Mouse (Mus musculus): ENCODE data around the gene 4931422A03Rik. TPM values are rescaled to one million over a fixed set of nuclear protein-coding genes. Genes with fewer than 3 reads are reported as not detected.

The 4931422A03Rik gene
- polyA plus RNA-seq, 1 experiment = not detected

DNA sequence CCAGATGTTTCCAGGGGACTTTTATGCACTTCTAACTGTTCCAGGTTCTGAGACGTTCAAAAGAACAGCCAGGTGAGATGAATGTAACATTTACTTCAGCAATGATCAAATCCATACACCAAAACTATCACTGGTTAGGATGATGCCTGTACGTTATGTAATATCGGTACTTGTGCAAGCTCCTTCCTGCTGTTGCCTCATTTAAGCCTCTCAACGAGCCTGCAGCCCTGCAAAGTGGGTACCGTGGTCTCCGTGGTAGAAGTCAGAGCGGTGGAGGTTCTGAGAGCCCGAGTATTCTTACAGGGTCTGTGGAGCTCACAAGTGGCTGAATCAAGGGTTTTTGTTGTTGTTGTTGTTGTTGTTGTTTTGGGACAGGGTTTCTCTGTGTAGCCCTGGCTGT, 81.3 kb downstream of the 4931422A03Rik start:
- H3K36me3 ChIP-seq (ENCODE audit: control insufficient read depth, insufficient read depth, low read length) = no peaks in the 10 kb centered on the region
- no peaks in the 10 kb centered on the region for H3K27me3 ChIP-seq (ENCODE audit: control insufficient read depth, insufficient read depth, low read length)
- 71% methylated on average over 8 of the region's 8 CpGs for WGBS
- H3K4me3 ChIP-seq (ENCODE audit: low read depth, low read length) = no peak overlapping the region
- TF ChIP-seq CTCF (IDR thresholded peaks at IDR 0.05; ENCODE audit: extremely low read depth, insufficient read length, insufficient replicate concordance, low read depth, low read length) (no peak), POLR2A (IDR thresholded peaks at IDR 0.05; ENCODE audit: low read depth, low read length) (no peak)
- H3K4me1 ChIP-seq (ENCODE audit: control insufficient read depth, insufficient read depth, insufficient read length, low read length) = no peaks in the 10 kb centered on the region; the same call in 1 of the 2 replicates
- H3K27ac ChIP-seq (ENCODE audit: insufficient read depth, low read depth, low read length) = no peak overlapping the region

- no peaks in the 10 kb centered on the region; the same call in 1 of the 2 replicates for H3K4me1 ChIP-seq (ENCODE audit: control insufficient read depth, insufficient read depth, insufficient read length, low read length)
- 40% methylated on average over 5 of the region's 5 CpGs for WGBS
- no peaks in the 10 kb centered on the region for H3K27me3 ChIP-seq (ENCODE audit: control insufficient read depth, insufficient read depth, low read length)
- TF ChIP-seq CTCF (IDR thresholded peaks at IDR 0.05; ENCODE audit: extremely low read depth, insufficient read length, insufficient replicate concordance, low read depth, low read length) = no peak
- TF ChIP-seq POLR2A (IDR thresholded peaks at IDR 0.05; ENCODE audit: low read depth, low read length) = no peak
- H3K27ac ChIP-seq (ENCODE audit: insufficient read depth, low read depth, low read length) = peak overlapping the region; percentile 13; the same call in 1 of the 2 replicates
- no peak overlapping the region for H3K4me3 ChIP-seq (ENCODE audit: low read depth, low read length)
- H3K36me3 ChIP-seq (ENCODE audit: control insufficient read depth, insufficient read depth, low read length) = no peaks in the 10 kb centered on the region
These were observed 82.5 kb downstream of the 4931422A03Rik start for GRCm38 (mm10) chr2:103945571-103946092.

DNA sequence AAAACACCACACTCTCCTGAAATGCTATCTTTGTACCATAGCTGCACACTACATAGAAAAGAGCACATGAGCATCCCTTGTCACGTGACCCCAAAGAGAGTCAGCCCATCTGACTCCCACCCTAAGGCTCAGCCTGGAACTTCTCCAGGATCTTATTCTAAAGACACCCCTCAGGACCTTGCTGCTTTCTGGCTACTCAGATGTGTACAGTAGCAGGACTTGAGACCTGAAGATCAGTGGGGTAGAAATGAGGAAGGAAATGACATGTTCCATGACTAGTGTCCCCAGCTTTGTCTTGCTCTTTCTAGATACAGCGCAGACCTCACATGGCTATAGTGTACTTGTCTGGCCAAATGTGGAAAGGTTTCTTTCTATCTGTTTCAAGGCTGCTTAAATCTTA, 83.3 kb downstream of the 4931422A03Rik start:
- TF ChIP-seq CTCF (IDR thresholded peaks at IDR 0.05; ENCODE audit: extremely low read depth, insufficient read length, insufficient replicate concordance, low read depth, low read length) (no peak), POLR2A (IDR thresholded peaks at IDR 0.05; ENCODE audit: low read depth, low read length) (no peak)
- Histone ChIP-seq H3K36me3 (ENCODE audit: control insufficient read depth, insufficient read depth, low read length) (no peaks in the 10 kb centered on the region), H3K27me3 (ENCODE audit: control insufficient read depth, insufficient read depth, low read length) (no peaks in the 10 kb centered on the region), H3K4me1 (ENCODE audit: control insufficient read depth, insufficient read depth, insufficient read length, low read length) (no peaks in the 10 kb centered on the region; the same call in 1 of the 2 replicates), H3K4me3 (ENCODE audit: low read depth, low read length) (no peak overlapping the region), H3K27ac (ENCODE audit: insufficient read depth, low read depth, low read length) (no peak overlapping the region)
- 78% methylated on average over 2 of the region's 2 CpGs for WGBS

- Histone ChIP-seq H3K36me3 (ENCODE audit: control insufficient read depth, insufficient read depth, low read length) (no peaks in the 10 kb centered on the region), H3K4me3 (ENCODE audit: low read depth, low read length) (no peak overlapping the region), H3K4me1 (ENCODE audit: control insufficient read depth, insufficient read depth, insufficient read length, low read length) (no peaks in the 10 kb centered on the region; the same call in 1 of the 2 replicates), H3K27ac (ENCODE audit: insufficient read depth, low read depth, low read length) (no peak overlapping the region), H3K27me3 (ENCODE audit: control insufficient read depth, insufficient read depth, low read length) (no peaks in the 10 kb centered on the region)
- no peak for TF ChIP-seq CTCF (IDR thresholded peaks at IDR 0.05; ENCODE audit: extremely low read depth, insufficient read length, insufficient replicate concordance, low read depth, low read length)
- no peak for TF ChIP-seq POLR2A (IDR thresholded peaks at IDR 0.05; ENCODE audit: low read depth, low read length)
- WGBS = 78% methylated on average over 3 of the region's 3 CpGs
These were observed 87.1 kb downstream of the 4931422A03Rik start for GRCm38 (mm10) chr2:103941085-103941484.

- no peak overlapping the region for H3K4me3 ChIP-seq (ENCODE audit: low read depth, low read length)
- TF ChIP-seq POLR2A (IDR thresholded peaks at IDR 0.05; ENCODE audit: low read depth, low read length) = no peak
- no peak for TF ChIP-seq CTCF (IDR thresholded peaks at IDR 0.05; ENCODE audit: extremely low read depth, insufficient read length, insufficient replicate concordance, low read depth, low read length)
- no peaks in the 10 kb centered on the region for H3K36me3 ChIP-seq (ENCODE audit: control insufficient read depth, insufficient read depth, low read length)
- no peaks in the 10 kb centered on the region for H3K27me3 ChIP-seq (ENCODE audit: control insufficient read depth, insufficient read depth, low read length)
- H3K27ac ChIP-seq (ENCODE audit: insufficient read depth, low read depth, low read length) = no peak overlapping the region
- H3K4me1 ChIP-seq (ENCODE audit: control insufficient read depth, insufficient read depth, insufficient read length, low read length) = no peaks in the 10 kb centered on the region
These were observed 89.2 kb downstream of the 4931422A03Rik start for GRCm38 (mm10) chr2:103939003-103939402.

DNA sequence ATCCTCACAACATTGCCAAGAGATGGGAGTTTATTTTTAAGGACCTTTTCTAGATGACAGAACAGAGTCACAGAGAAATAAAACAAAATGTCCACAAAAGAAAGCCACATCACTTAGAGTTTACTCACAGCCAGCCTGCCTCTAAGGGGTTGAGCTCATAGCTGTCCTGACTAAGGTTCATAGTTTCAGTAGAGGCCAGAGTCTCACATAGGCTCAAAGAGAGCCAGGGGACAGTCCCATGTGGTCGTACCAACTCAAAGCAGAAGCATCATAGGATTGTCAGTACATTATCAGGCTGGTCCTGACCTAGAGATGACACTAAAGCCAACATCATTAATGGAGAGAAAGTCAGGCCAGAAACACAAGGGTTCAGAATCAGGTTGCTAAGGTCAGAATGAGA, 89.6 kb downstream of the 4931422A03Rik start:
- Histone ChIP-seq H3K4me3 (ENCODE audit: low read depth, low read length) (no peak overlapping the region), H3K27ac (ENCODE audit: insufficient read depth, low read depth, low read length) (no peak overlapping the region), H3K27me3 (ENCODE audit: control insufficient read depth, insufficient read depth, low read length) (no peaks in the 10 kb centered on the region), H3K4me1 (ENCODE audit: control insufficient read depth, insufficient read depth, insufficient read length, low read length) (no peaks in the 10 kb centered on the region), H3K36me3 (ENCODE audit: control insufficient read depth, insufficient read depth, low read length) (no peaks in the 10 kb centered on the region)
- 68% methylated on average over 1 of the region's 1 CpGs for WGBS
- no peak for TF ChIP-seq CTCF (IDR thresholded peaks at IDR 0.05; ENCODE audit: extremely low read depth, insufficient read length, insufficient replicate concordance, low read depth, low read length)
- TF ChIP-seq POLR2A (IDR thresholded peaks at IDR 0.05; ENCODE audit: low read depth, low read length) = no peak

DNA sequence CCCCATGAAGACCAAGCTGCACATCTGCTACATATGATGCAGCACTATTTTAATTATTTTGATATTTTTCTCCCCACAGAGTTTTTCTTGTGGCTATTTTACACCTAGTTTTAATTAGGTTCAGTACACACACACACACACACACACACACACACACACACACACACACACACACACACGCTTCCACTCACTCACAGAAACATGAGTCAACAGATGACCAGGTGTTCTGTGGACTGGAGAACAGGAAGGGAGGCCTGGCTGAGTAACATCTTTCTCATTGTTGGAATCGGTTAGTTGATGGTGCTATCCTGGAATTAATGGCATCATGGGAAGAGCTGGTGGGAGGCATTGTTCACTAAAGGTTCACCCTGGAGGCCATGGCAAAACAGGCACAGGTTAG, 90.5 kb downstream of the 4931422A03Rik start:
- no peak overlapping the region for H3K4me3 ChIP-seq (ENCODE audit: low read depth, low read length)
- H3K4me1 ChIP-seq (ENCODE audit: control insufficient read depth, insufficient read depth, insufficient read length, low read length) = no peaks in the 10 kb centered on the region
- H3K27ac ChIP-seq (ENCODE audit: insufficient read depth, low read depth, low read length) = no peak overlapping the region
- no peak for TF ChIP-seq CTCF (IDR thresholded peaks at IDR 0.05; ENCODE audit: extremely low read depth, insufficient read length, insufficient replicate concordance, low read depth, low read length)
- no peak for TF ChIP-seq POLR2A (IDR thresholded peaks at IDR 0.05; ENCODE audit: low read depth, low read length)
- H3K36me3 ChIP-seq (ENCODE audit: control insufficient read depth, insufficient read depth, low read length) = no peaks in the 10 kb centered on the region
- WGBS = 67% methylated on average over 2 of the region's 2 CpGs
- H3K27me3 ChIP-seq (ENCODE audit: control insufficient read depth, insufficient read depth, low read length) = no peaks in the 10 kb centered on the region
